Mouse (Mus musculus) forebrain, postnatal 0 days (tissue): Measurements from ENCODE around the gene Plscr5. TPM values are rescaled to one million over a fixed set of nuclear protein-coding genes. Genes with fewer than 3 reads are reported as not detected.
A peak's percentile ranks its signal among the peaks of the same experiment; 100 is the strongest.
"Not testable (repeated sequence)": the region's sequence is repeated elsewhere in the genome, so short reads cannot be mapped to it uniquely, and the experiment has no call there.

ENCODE experiments used
- ATAC-seq: fragments of 200-750 bp; cut with Nextera tagmentation; 2 replicates; pipeline ENCODE4 v1.8.0; 2017; ENCODE audit warnings: mild to moderate bottlenecking, moderate library complexity
- DNase-seq: peaks from one replicate; pipeline ENCODE4 v3.0.0-alpha.2; 2015
- H3K27ac ChIP-seq: fragments of 300-500 bp; sonication (generic); 2 replicates; pipeline ENCODE4 v1.5.1; 2014; ENCODE audit warnings: low read depth, mild to moderate bottlenecking, antibody characterized with exemption, low read length, moderate library complexity, mixed read lengths
- H3K27me3 ChIP-seq: fragments of 300-500 bp; sonication (generic); 2 replicates; pipeline ENCODE4 v1.6.1; 2014; ENCODE audit warnings: mild to moderate bottlenecking, low read length, mixed read lengths; ENCODE audit not compliant: insufficient read depth
- H3K36me3 ChIP-seq: fragments of 300-500 bp; sonication (generic); 2 replicates; pipeline ENCODE4 v1.6.1; 2014; ENCODE audit warnings: mild to moderate bottlenecking, moderate library complexity; ENCODE audit not compliant: insufficient read depth
- H3K4me1 ChIP-seq: fragments of 300-500 bp; sonication (generic); 2 replicates; pipeline ENCODE4 v1.6.1; 2014; ENCODE audit warnings: antibody characterized with exemption; ENCODE audit not compliant: insufficient read depth
- H3K4me2 ChIP-seq: fragments of 300-500 bp; sonication (generic); 2 replicates; pipeline ENCODE4 v1.6.1; 2014; ENCODE audit warnings: low read depth, mild to moderate bottlenecking, moderate library complexity
- H3K4me3 ChIP-seq: fragments of 300-500 bp; sonication (generic); 2 replicates; pipeline ENCODE4 v1.5.1; 2014; ENCODE audit warnings: low read depth, low read length, mixed read lengths
- H3K9ac ChIP-seq: fragments of 300-500 bp; sonication (generic); 2 replicates; pipeline ENCODE4 v1.6.1; 2014; ENCODE audit warnings: mild to moderate bottlenecking
- H3K9me3 ChIP-seq: fragments of 300-500 bp; sonication (generic); 2 replicates; pipeline ENCODE4 v1.6.1; 2016; ENCODE audit warnings: low read length
- CTCF ChIP-seq: sonication (generic); IDR thresholded peaks from 2 replicates; pipeline ENCODE4 v1.5.1; 2016; ENCODE audit warnings: antibody characterized with exemption, control low read depth, low read depth
- WGBS: fragments of 180-500 bp; shearing (Covaris S2); extraction: QIAGEN DNeasy Blood & Tissue Kit; methylation state at CpG from one replicate; pipeline ENCODE4 v1.1.7; 2014; 5-methylcytosine and 5-hydroxymethylcytosine counted together
- polyA plus RNA-seq: library from polyadenylated mRNA; unstranded; fragments of >200 nt; fragmentation: Nextera tagmentation; extraction: Ambion mirVana; gene quantifications from 2 replicates; pipeline ENCODE4 v1.2.1, GENCODE M21; 2015
- total RNA-seq: library from RNA; depleted of rRNA; stranded (reverse); fragments of >200 nt; gene quantifications from 2 replicates; pipeline ENCODE4 v1.2.3, GENCODE M21; 2014; rRNA removed

Plscr5 gene
- total RNA-seq (0.24 TPM in 1 of 2 replicates, not detected in the other), polyA plus RNA-seq (0.20 and 0.68 TPM in 2 replicates)

DNA sequence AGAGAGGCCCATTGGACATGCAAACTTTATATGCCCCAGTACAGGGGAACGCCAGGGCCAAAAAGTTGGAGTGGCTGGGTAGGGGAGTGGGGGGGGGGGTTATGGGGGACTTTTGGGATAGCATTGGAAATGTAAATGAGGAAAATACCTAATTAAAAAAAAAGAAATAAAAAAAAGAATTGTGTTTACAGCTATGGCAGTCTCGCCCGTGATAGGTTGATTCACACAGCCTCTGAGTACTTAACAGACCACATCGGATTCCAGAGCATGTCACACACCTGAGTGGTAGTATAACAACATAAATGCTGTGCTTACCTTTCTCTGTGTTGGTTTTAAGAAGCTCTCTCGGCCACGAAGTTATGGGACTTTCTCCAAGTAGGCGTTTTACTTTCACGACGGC is at the start of gene Plscr5:
Gene Plscr5 (plus strand): TSS at position 301 of the 400 bp plus-strand sequence.
- H3K4me3 ChIP-seq, H3K9ac ChIP-seq, H3K9me3 ChIP-seq, H3K27me3 ChIP-seq, H3K4me2 ChIP-seq, DNase-seq, ATAC-seq, H3K27ac ChIP-seq, H3K36me3 ChIP-seq, H3K4me1 ChIP-seq: not testable (repeated sequence)
- 77% methylated on average over 9 of the region's 9 CpGs for WGBS

- Histone ChIP-seq H3K9ac (no peak overlapping the region), H3K36me3 (no peaks in the 10 kb centered on the region), H3K4me3 (no peak overlapping the region), H3K27me3 (no peaks in the 10 kb centered on the region), H3K9me3 (no peaks in the 10 kb centered on the region), H3K4me1 (no peaks in the 10 kb centered on the region), H3K27ac (no peak overlapping the region), H3K4me2 (no peak overlapping the region)
- peak; percentile 78 for ATAC-seq
- peak; percentile 70 for DNase-seq
- 19% methylated on average over 7 of the region's 7 CpGs for WGBS
- TF ChIP-seq CTCF, result peak; percentile 71
Measured at GRCm38 (mm10) chr9:92147555-92148248, 45.0 kb upstream of the Plscr5 start.

- no peak for DNase-seq
- no peak overlapping the region for H3K4me2 ChIP-seq
- no peak for TF ChIP-seq CTCF
- H3K27ac ChIP-seq, result no peak overlapping the region
- H3K9ac ChIP-seq, result no peak overlapping the region
- no peaks in the 10 kb centered on the region for H3K4me1 ChIP-seq
- no peak for ATAC-seq
- no peaks in the 10 kb centered on the region for H3K9me3 ChIP-seq
- WGBS, result 70% methylated on average over 4 of the region's 4 CpGs
- H3K36me3 ChIP-seq, result no peaks in the 10 kb centered on the region
- no peak overlapping the region for H3K4me3 ChIP-seq
- no peaks in the 10 kb centered on the region for H3K27me3 ChIP-seq
Measured at GRCm38 (mm10) chr9:92162213-92162612, 30.5 kb upstream of the Plscr5 start.

DNA sequence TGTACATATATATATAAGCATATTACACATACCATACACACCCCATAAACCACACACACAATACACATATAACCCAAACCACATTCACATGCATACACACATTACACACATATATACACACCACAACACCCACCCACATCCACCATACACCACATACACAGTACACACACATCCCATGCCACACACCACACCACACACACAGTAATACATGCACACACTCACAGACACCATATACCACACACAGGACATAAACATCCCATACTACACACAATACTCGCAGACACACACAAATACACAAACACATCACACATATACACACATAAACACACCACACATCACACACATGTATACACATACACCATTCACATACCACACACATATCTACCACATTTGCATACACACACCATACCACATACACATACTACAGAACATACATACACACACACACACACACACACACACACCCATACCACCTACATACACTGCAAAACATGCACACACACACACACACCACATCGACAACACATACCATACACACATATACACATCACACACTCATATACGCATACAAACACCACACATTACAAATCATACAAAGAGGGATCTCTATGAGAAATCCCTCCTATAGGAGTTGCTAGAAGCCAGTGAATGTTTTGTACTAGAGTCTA is 19.3 kb upstream of the Plscr5 start:
- ATAC-seq, result peak; percentile 12; the same call in 1 of the 2 replicates
- H3K4me2 ChIP-seq, result no peak overlapping the region
- no peak for TF ChIP-seq CTCF
- no peak overlapping the region for H3K27ac ChIP-seq
- no peak overlapping the region for H3K4me3 ChIP-seq
- no peaks in the 10 kb centered on the region for H3K27me3 ChIP-seq
- no peaks in the 10 kb centered on the region for H3K36me3 ChIP-seq
- peaks cover 11% of the 10 kb centered on the region; the same call in 1 of the 2 replicates for H3K4me1 ChIP-seq
- no peak overlapping the region for H3K9ac ChIP-seq
- no peak for DNase-seq
- whole genome bisulfite sequencing, result 97% methylated on average over 3 of the region's 3 CpGs
- H3K9me3 ChIP-seq, result no peaks in the 10 kb centered on the region

DNA sequence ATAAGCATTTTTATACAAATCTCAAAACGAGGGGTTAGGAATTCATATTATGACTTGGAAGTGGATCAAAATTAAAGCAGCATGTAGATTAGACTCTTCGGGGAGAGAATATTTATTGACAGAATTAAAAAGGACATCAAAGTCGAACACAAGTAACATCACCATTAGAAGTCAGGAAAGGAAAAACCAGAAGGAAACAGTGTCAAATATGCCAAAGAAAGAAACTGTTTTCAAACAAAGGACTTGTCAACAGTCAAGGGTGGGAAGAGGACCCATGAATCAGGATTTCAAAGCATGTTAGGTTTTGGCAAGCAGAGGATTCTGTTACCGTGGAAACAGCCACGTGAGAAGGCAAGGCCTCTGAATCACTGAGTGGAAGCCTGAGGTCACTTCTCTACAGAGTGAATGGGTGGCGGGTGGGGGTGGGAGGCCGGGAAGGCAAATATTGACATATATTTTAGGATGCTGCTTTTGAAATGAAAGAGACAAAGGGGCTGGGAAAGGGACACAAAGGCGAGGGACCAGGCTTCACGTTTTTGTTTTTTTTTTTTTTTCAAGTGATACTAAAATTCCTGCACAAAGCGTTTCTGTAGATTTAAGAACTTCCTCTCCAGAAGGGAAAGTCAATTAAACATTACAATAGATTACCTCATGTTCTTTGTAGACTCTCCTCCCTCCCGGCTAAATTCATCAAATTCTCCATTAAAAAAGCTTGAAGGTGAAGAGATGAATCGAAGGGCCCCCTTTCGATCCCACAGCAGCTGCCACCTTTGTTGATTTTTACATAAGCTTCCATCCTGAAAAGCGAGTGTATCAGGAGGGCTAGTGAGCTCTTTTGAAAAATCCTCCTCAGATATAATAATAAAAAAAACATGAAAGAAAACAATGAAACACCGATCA is 18.3 kb upstream of the Plscr5 start:
- peak; percentile 89 for DNase-seq

DNA sequence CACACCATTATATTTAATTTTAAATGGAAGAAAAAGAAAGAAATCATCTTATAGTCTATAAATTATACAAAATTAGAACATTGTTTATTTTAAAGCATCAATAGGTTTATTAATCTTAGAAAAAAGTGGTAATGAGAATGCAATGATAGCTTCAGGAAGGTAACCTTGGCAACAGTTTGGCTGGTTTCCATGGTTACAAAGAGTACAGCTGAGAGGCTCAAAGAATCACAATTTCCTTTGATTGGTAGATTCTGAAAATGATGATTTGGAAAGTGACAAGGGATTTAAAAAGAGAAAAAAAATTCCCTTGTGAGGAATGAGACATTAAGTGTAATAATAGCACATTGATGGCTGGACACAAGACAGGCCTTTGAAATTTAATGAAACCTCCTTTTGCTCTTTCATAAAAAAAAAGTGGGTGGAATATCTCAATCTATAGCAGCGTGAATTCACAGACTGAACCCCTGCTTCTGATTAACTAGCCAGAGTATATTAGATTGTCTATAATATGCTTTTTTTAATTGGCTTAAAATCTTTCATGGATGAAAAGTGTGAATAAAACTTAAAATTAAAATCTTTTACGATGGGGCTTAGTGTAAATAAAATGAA is 13.8 kb upstream of the Plscr5 start:
- Histone ChIP-seq H3K4me1 (peaks cover 11% of the 10 kb centered on the region; the same call in 1 of the 2 replicates), H3K4me2 (no peak overlapping the region), H3K27ac (no peak overlapping the region), H3K9ac (no peak overlapping the region), H3K36me3 (no peaks in the 10 kb centered on the region), H3K9me3 (no peaks in the 10 kb centered on the region), H3K27me3 (no peaks in the 10 kb centered on the region), H3K4me3 (no peak overlapping the region)
- no peak for TF ChIP-seq CTCF
- ATAC-seq, result peak; percentile 75
- 28% methylated on average over 2 of the region's 2 CpGs for WGBS
- peak; percentile 84 for DNase-seq

More for the DNA sequence above, 18.3 kb upstream of the Plscr5 start:
- H3K9ac ChIP-seq, result no peak overlapping the region
- H3K4me2 ChIP-seq, result peak overlapping the region; percentile 19
- H3K27ac ChIP-seq, result peak overlapping the region; percentile 67
- no peak overlapping the region for H3K4me3 ChIP-seq
- H3K4me1 ChIP-seq, result peaks cover 11% of the 10 kb centered on the region; the same call in 1 of the 2 replicates
- ATAC-seq, result peak; percentile 97
- WGBS, result 11% methylated on average over 15 of the region's 15 CpGs
- H3K36me3 ChIP-seq, result no peaks in the 10 kb centered on the region
- H3K9me3 ChIP-seq, result no peaks in the 10 kb centered on the region
- H3K27me3 ChIP-seq, result no peaks in the 10 kb centered on the region
- TF ChIP-seq CTCF, result no peak
